Mouse (Mus musculus) midbrain, embryonic 11.5 days (tissue): ENCODE results near the gene Tshb. TPM values are rescaled to one million over a fixed set of nuclear protein-coding genes. Genes with fewer than 3 reads are reported as not detected.

ENCODE experiments used
- ATAC-seq: fragments of 200-750 bp; cut with Nextera tagmentation; 2 replicates; pipeline ENCODE4 v1.8.0; 2017; ENCODE audit warnings: moderate TSS enrichment, moderate library complexity; ENCODE audit not compliant: low FRiP score
- DNase-seq: peaks from one replicate; pipeline ENCODE4 v3.0.0; 2015; ENCODE audit warnings: low spot score; ENCODE audit errors: missing footprints
- H3K27ac ChIP-seq: fragments of 300-500 bp; sonication (generic); 2 replicates; pipeline ENCODE4 v1.5.1; 2014; ENCODE audit warnings: low read depth, low read length
- H3K27me3 ChIP-seq: fragments of 300-500 bp; sonication (generic); 2 replicates; pipeline ENCODE4 v1.6.1; 2014; ENCODE audit warnings: mild to moderate bottlenecking, low read length, moderate library complexity, mixed read lengths; ENCODE audit not compliant: control insufficient read depth, insufficient read depth
- H3K36me3 ChIP-seq: fragments of 300-500 bp; sonication (generic); 2 replicates; pipeline ENCODE4 v1.6.1; 2014; ENCODE audit warnings: mild to moderate bottlenecking, low read length, moderate library complexity, mixed read lengths; ENCODE audit not compliant: control insufficient read depth, insufficient read depth
- H3K4me1 ChIP-seq: fragments of 300-500 bp; sonication (generic); 2 replicates; pipeline ENCODE4 v1.6.1; 2014; ENCODE audit warnings: low read length; ENCODE audit not compliant: control insufficient read depth, insufficient read depth
- H3K4me2 ChIP-seq: fragments of 300-500 bp; sonication (generic); 2 replicates; pipeline ENCODE4 v1.6.1; 2014; ENCODE audit warnings: mild to moderate bottlenecking, moderate library complexity
- H3K4me3 ChIP-seq: fragments of 300-500 bp; sonication (generic); 2 replicates; pipeline ENCODE4 v1.5.1; 2014; ENCODE audit warnings: low read depth, low read length
- H3K9ac ChIP-seq: fragments of 300-500 bp; sonication (generic); 2 replicates; pipeline ENCODE4 v1.6.1; 2014; ENCODE audit warnings: low read length
- H3K9me3 ChIP-seq: fragments of 300-500 bp; sonication (generic); 2 replicates; pipeline ENCODE4 v1.6.1; 2016; ENCODE audit warnings: low read length; ENCODE audit not compliant: control insufficient read depth
- WGBS: fragments of 180-500 bp; shearing (Covaris S2); extraction: QIAGEN DNeasy Blood & Tissue Kit; methylation state at CpG from one replicate; pipeline ENCODE4 v1.1.7; 2014; 5-methylcytosine and 5-hydroxymethylcytosine counted together
- polyA plus RNA-seq: library from polyadenylated mRNA; unstranded; fragments of >200 nt; fragmentation: Nextera tagmentation; extraction: Ambion mirVana; gene quantifications from 2 replicates; pipeline ENCODE4 v1.2.1, GENCODE M21; 2014

Tshb gene
- polyA plus RNA-seq, 1 experiment from 2014 or later: 0.20 TPM

DNA sequence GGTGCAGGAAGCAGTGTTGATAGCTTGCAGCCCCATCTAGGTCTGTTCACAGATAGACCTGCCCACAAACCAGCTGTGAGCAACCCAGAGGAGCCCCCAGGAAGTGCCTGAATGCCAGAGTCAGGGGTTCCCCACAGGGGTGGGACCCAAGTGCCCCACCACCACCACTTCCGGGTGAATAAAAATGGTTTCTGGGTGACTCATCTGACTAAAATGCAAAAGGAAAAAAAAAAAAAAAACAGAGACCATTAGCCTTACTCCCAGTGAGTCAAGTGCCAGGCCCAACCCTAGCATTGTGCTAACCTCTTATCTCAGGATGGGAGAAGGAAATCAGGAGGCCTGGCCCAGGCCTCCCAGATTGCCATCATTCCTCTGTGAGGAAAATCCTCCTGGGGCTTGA is 26.7 kb downstream of the Tshb start:
- H3K36me3 ChIP-seq: no peaks in the 10 kb centered on the region
- no peaks in the 10 kb centered on the region for H3K9me3 ChIP-seq
- 67% methylated on average over 1 of the region's 1 CpGs for WGBS
- H3K27ac ChIP-seq: no peak overlapping the region
- H3K4me2 ChIP-seq: no peak overlapping the region
- no peaks in the 10 kb centered on the region for H3K4me1 ChIP-seq
- no peak overlapping the region for H3K4me3 ChIP-seq
- no peak overlapping the region for H3K9ac ChIP-seq
- no peak for DNase-seq
- no peak for ATAC-seq
- no peaks in the 10 kb centered on the region for H3K27me3 ChIP-seq

GRCm38 (mm10) chr3:102752457-102752856 is 30.1 kb downstream of the Tshb start:
- WGBS: 72% methylated on average over 5 of the region's 5 CpGs
- ATAC-seq: no peak
- H3K4me1 ChIP-seq: no peaks in the 10 kb centered on the region

DNA sequence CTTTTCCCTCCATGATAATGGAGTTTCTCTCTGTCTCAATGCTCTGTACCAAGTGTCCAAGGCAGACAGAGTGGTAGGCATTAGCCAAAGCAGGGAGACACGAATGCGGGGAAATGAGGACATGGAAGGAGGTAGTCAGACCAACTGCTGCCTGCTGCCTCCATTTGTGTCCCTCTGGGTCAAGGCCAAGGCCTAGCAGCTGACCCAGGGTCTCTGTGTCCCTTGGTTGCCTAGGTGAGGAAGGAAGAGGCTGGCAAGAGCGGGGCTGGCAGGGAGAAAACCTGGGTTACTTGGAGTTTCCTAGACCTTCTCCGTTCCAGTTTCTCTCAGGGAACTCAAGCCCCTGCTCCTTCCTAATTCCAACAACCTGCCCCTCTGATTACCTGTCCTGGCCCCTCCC is 30.5 kb downstream of the Tshb start:
- WGBS: 94% methylated on average over 4 of the region's 4 CpGs
- Histone ChIP-seq H3K4me1 (no peaks in the 10 kb centered on the region), H3K4me3 (no peak overlapping the region), H3K9ac (no peak overlapping the region), H3K36me3 (no peaks in the 10 kb centered on the region), H3K27me3 (no peaks in the 10 kb centered on the region), H3K27ac (no peak overlapping the region), H3K9me3 (no peaks in the 10 kb centered on the region), H3K4me2 (no peak overlapping the region)
- ATAC-seq (no peak), DNase-seq (no peak)

More at GRCm38 (mm10) chr3:102752457-102752856, 30.1 kb downstream of the Tshb start:
- H3K4me3 ChIP-seq: no peak overlapping the region
- no peak overlapping the region for H3K4me2 ChIP-seq
- no peaks in the 10 kb centered on the region for H3K9me3 ChIP-seq
- no peaks in the 10 kb centered on the region for H3K27me3 ChIP-seq
- H3K9ac ChIP-seq: no peak overlapping the region
- DNase-seq: no peak
- H3K27ac ChIP-seq: no peak overlapping the region
- no peaks in the 10 kb centered on the region for H3K36me3 ChIP-seq

GRCm38 (mm10) chr3:102751536-102751935 is 31.0 kb downstream of the Tshb start:
- WGBS: 88% methylated on average over 3 of the region's 3 CpGs
- DNase-seq: no peak
- Histone ChIP-seq H3K4me2 (no peak overlapping the region), H3K4me1 (no peaks in the 10 kb centered on the region), H3K4me3 (no peak overlapping the region), H3K27ac (no peak overlapping the region), H3K36me3 (no peaks in the 10 kb centered on the region), H3K9ac (no peak overlapping the region), H3K27me3 (no peaks in the 10 kb centered on the region), H3K9me3 (no peaks in the 10 kb centered on the region)
- ATAC-seq: no peak

DNA sequence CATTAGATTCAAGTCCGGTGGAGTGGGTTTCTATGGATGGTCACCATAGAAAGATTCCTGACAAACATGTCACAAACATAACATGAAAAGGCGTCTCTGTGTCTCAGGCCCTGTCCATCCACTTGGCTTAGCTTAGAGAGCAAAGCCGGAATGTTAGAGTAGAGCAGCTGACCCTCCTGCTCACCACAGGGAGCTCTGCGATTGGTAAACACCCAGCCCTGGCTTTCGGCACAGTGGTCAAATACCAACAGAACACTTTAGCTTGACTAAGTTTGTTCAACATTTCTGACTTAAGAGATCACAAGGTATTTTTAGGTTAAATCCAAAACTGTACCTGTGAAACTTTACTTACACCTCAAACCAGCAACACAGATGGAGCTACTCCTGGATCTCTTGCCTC is 31.4 kb downstream of the Tshb start:
- WGBS: 71% methylated on average over 5 of the region's 5 CpGs
- ATAC-seq (no peak), DNase-seq (no peak)
- no peaks in the 10 kb centered on the region for H3K36me3 ChIP-seq
- no peak overlapping the region for H3K9ac ChIP-seq
- H3K4me3 ChIP-seq: no peak overlapping the region
- H3K4me1 ChIP-seq: no peaks in the 10 kb centered on the region
- no peaks in the 10 kb centered on the region for H3K9me3 ChIP-seq
- no peak overlapping the region for H3K4me2 ChIP-seq
- no peaks in the 10 kb centered on the region for H3K27me3 ChIP-seq
- H3K27ac ChIP-seq: no peak overlapping the region

- H3K4me1 ChIP-seq: peaks cover 7% of the 10 kb centered on the region
- 91% methylated on average over 5 of the region's 5 CpGs for WGBS
- no peak for ATAC-seq
- no peaks in the 10 kb centered on the region for H3K9me3 ChIP-seq
- no peak overlapping the region for H3K4me2 ChIP-seq
- DNase-seq: no peak
- H3K4me3 ChIP-seq: no peak overlapping the region
- H3K36me3 ChIP-seq: no peaks in the 10 kb centered on the region
- no peak overlapping the region for H3K9ac ChIP-seq
- H3K27me3 ChIP-seq: no peaks in the 10 kb centered on the region
- H3K27ac ChIP-seq: no peak overlapping the region
Observed at GRCm38 (mm10) chr3:102748686-102749085, 33.8 kb downstream of the Tshb start.

DNA sequence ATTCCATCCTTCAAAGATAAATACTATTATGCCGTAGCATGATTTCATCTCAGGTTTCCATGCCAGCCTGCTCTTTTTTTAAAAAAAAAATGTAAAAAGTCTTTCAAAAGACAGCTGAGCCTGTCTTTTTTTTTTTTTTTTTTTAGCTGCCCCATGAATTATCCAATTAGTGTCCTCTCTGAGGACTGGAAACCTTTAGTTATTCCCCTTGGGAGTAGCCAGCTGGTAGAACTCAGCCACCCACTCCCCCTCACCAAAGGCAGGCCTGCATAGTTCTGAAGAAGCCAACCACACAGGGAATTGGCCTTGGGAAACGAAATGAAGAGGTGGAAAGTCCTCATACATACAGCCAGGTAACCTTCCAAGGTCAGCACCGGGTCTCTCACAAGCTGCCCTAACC is 34.5 kb downstream of the Tshb start:
- Histone ChIP-seq H3K4me2 (no peak overlapping the region), H3K27ac (no peak overlapping the region), H3K4me1 (peaks cover 14% of the 10 kb centered on the region), H3K9me3 (no peaks in the 10 kb centered on the region), H3K27me3 (no peaks in the 10 kb centered on the region), H3K4me3 (no peak overlapping the region), H3K9ac (no peak overlapping the region), H3K36me3 (no peaks in the 10 kb centered on the region)
- ATAC-seq (no peak), DNase-seq (no peak)
- WGBS: 73% methylated on average over 3 of the region's 3 CpGs

- H3K4me3 ChIP-seq: no peak overlapping the region
- ATAC-seq: no peak
- no peak overlapping the region for H3K9ac ChIP-seq
- no peak overlapping the region for H3K27ac ChIP-seq
- no peak for DNase-seq
- H3K27me3 ChIP-seq: no peaks in the 10 kb centered on the region
- peaks cover 20% of the 10 kb centered on the region for H3K4me1 ChIP-seq
- H3K36me3 ChIP-seq: no peaks in the 10 kb centered on the region
- H3K9me3 ChIP-seq: no peaks in the 10 kb centered on the region
- WGBS: 83% methylated on average over 4 of the region's 4 CpGs
- no peak overlapping the region for H3K4me2 ChIP-seq
Observed at GRCm38 (mm10) chr3:102746174-102746573, 36.3 kb downstream of the Tshb start.

- peaks cover 20% of the 10 kb centered on the region for H3K4me1 ChIP-seq
- H3K9ac ChIP-seq: no peak overlapping the region
- H3K27ac ChIP-seq: no peak overlapping the region
- no peak overlapping the region for H3K4me3 ChIP-seq
- no peak for ATAC-seq
- no peak overlapping the region for H3K4me2 ChIP-seq
- H3K27me3 ChIP-seq: no peaks in the 10 kb centered on the region
- H3K36me3 ChIP-seq: no peaks in the 10 kb centered on the region
- WGBS: 58% methylated on average over 5 of the region's 5 CpGs
- H3K9me3 ChIP-seq: no peaks in the 10 kb centered on the region
- no peak for DNase-seq
Observed at GRCm38 (mm10) chr3:102744657-102745056, 37.9 kb downstream of the Tshb start.
